Mouse (Mus musculus): ENCODE results near the gene Nol9. TPM values are rescaled to one million over a fixed set of nuclear protein-coding genes. Genes with fewer than 3 reads are reported as not detected.

Gene Nol9
- total RNA-seq, 1 experiment = 70.1 TPM

- Histone ChIP-seq H3K27ac (ENCODE audit: insufficient read depth, low read depth, low read length, poor library complexity, severe bottlenecking) (no peak overlapping the region), H3K9me3 (ENCODE audit: control insufficient read depth, insufficient read depth, low read depth, low read length) (no peaks in the 10 kb centered on the region), H3K4me1 (ENCODE audit: control insufficient read depth in 2 of 2, insufficient read depth in 2 of 2, low read length in 2 of 2, poor library complexity in 1 of 2) (peaks cover 0 to 22% of the 10 kb centered on the region in 2 experiments; a peak in 2 of 4 replicates), H3K9ac (ENCODE audit: insufficient read depth, low read depth, low read length, poor library complexity, severe bottlenecking) (no peak overlapping the region), H3K36me3 (ENCODE audit: control insufficient read depth, insufficient read depth, low read length, poor library complexity, severe bottlenecking) (peaks cover 59% of the 10 kb centered on the region), H3K4me3 (ENCODE audit: insufficient read depth in 1 of 2, low read depth in 1 of 2, low read length in 2 of 2, poor library complexity in 1 of 2, severe bottlenecking in 1 of 2) (no peak overlapping the region)
- no peak for DNase-seq (ENCODE audit: low read depth, low spot score)
- peak; percentile 86 for TF ChIP-seq MAFK (IDR thresholded peaks at IDR 0.05; ENCODE audit: insufficient read depth, low read depth, low read length)
- TF ChIP-seq ZC3H11A (IDR thresholded peaks at IDR 0.05; ENCODE audit: borderline replicate concordance, low read depth, low read length) = no peak
- in situ Hi-C loops (cut with MboI; ENCODE audit: low sequenced_read_pairs in 2 of 2, unreplicated experiment in 2 of 2) = no loop called here
Observed at GRCm38 (mm10) chr4:152021568-152022097, 17.5 kb upstream of the Nol9 start.

GRCm38 (mm10) chr4:152022506-152022905 is 16.6 kb upstream of the Nol9 start:
- H3K36me3 ChIP-seq (ENCODE audit: control insufficient read depth, insufficient read depth, low read length, poor library complexity, severe bottlenecking) = peaks cover 53% of the 10 kb centered on the region
- no peak overlapping the region for H3K4me3 ChIP-seq (ENCODE audit: insufficient read depth in 1 of 2, low read depth in 1 of 2, low read length in 2 of 2, poor library complexity in 1 of 2, severe bottlenecking in 1 of 2)
- DNase-seq (ENCODE audit: low read depth, low spot score) = no peak
- H3K9ac ChIP-seq (ENCODE audit: insufficient read depth, low read depth, low read length, poor library complexity, severe bottlenecking) = no peak overlapping the region
- H3K4me1 ChIP-seq (ENCODE audit: control insufficient read depth in 2 of 2, insufficient read depth in 2 of 2, low read length in 2 of 2, poor library complexity in 1 of 2) = peaks cover 0 to 25% of the 10 kb centered on the region in 2 experiments; a peak in 2 of 4 replicates
- no peak overlapping the region for H3K27ac ChIP-seq (ENCODE audit: insufficient read depth, low read depth, low read length, poor library complexity, severe bottlenecking)
- in situ Hi-C loops (cut with MboI; ENCODE audit: low sequenced_read_pairs in 2 of 2, unreplicated experiment in 2 of 2) = no loop called here
- no peaks in the 10 kb centered on the region for H3K9me3 ChIP-seq (ENCODE audit: control insufficient read depth, insufficient read depth, low read depth, low read length)
- TF ChIP-seq HCFC1 (IDR thresholded peaks at IDR 0.05; ENCODE audit: borderline replicate concordance, insufficient read depth, low read length) (no peak), CHD2 (IDR thresholded peaks at IDR 0.05; ENCODE audit: low read depth, low read length) (no peak), ZC3H11A (IDR thresholded peaks at IDR 0.05; ENCODE audit: borderline replicate concordance, low read depth, low read length) (no peak), ZNF384 (IDR thresholded peaks at IDR 0.05; ENCODE audit: low read depth, low read length) (no peak), MAFK (IDR thresholded peaks at IDR 0.05; ENCODE audit: insufficient read depth, low read depth, low read length) (no peak)

DNA sequence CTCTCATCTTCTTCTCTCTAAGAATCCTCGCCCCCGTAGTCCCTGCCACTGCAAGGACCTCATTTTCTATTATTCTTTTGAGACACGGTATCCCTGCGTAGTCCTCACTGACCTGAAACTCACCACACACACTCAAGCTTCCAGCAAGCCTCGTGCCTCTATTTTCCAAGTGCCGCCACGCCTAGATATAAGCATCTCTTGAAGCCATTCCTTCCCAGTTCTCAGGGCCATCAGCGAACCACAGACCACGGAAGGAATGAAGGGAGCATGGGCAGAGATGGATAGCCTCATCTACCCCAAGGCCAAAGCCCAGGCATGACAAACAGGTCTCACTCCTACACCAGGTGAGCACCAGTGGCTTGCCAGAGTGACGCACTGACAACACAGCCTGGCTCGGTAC is 14.6 kb upstream of the Nol9 start:
- H3K27ac ChIP-seq (ENCODE audit: insufficient read depth, low read depth, low read length, poor library complexity, severe bottlenecking) = no peak overlapping the region
- in situ Hi-C loops (cut with MboI; ENCODE audit: low sequenced_read_pairs in 2 of 2, unreplicated experiment in 2 of 2) = no loop called here
- H3K9ac ChIP-seq (ENCODE audit: insufficient read depth, low read depth, low read length, poor library complexity, severe bottlenecking) = no peak overlapping the region
- no peak for DNase-seq (ENCODE audit: low read depth, low spot score)
- peaks cover 0 to 32% of the 10 kb centered on the region in 2 experiments; a peak in 2 of 4 replicates for H3K4me1 ChIP-seq (ENCODE audit: control insufficient read depth in 2 of 2, insufficient read depth in 2 of 2, low read length in 2 of 2, poor library complexity in 1 of 2)
- H3K9me3 ChIP-seq (ENCODE audit: control insufficient read depth, insufficient read depth, low read depth, low read length) = no peaks in the 10 kb centered on the region
- H3K4me3 ChIP-seq (ENCODE audit: insufficient read depth in 1 of 2, low read depth in 1 of 2, low read length in 2 of 2, poor library complexity in 1 of 2, severe bottlenecking in 1 of 2) = no peak overlapping the region
- peaks cover 45% of the 10 kb centered on the region for H3K36me3 ChIP-seq (ENCODE audit: control insufficient read depth, insufficient read depth, low read length, poor library complexity, severe bottlenecking)
- TF ChIP-seq ZNF384 (IDR thresholded peaks at IDR 0.05; ENCODE audit: low read depth, low read length) (0 out of 2 replicates have a peak, but pooled peaks have one; percentile 35), ZC3H11A (IDR thresholded peaks at IDR 0.05; ENCODE audit: borderline replicate concordance, low read depth, low read length) (no peak)

DNA sequence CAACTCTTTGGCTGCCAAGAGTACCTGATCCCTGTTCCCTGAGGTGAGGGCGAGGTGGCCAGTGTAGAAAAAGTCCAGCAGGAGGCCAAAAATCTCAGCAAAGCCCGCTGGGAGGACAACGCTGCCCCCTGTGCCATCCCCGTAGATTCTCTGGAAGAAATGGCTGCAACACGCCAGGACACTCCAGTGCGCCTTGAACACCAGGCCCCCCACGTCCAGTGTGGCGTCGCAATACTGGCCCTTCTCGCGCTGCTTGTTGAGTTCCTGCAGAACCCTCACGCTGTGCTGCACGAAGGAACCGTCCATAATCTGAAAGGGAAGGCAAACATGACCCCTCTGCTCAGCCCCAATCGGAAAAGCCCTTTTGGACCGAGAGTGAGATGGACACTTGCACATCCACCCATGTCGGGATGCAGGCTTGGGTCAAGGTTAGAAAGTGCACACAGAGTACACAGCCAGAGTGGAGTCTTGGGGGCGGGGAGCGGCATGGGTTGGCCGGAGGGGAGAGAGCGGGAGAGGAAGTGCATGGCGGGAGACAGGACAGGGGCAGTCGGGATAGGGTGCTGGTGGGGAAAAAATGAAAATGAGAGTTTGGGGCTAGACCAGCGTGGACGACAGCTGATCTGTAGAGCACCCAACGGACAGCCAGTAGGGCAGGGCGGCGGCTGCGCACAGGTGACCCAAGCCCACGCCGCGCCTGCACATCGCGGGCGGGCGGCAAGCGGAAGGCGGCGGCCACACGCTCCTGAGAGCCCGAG is 12.2 kb upstream of the Nol9 start:
- DNase-seq (ENCODE audit: low read depth, low spot score) = no peak
- in situ Hi-C loops (cut with MboI; ENCODE audit: low sequenced_read_pairs in 2 of 2, unreplicated experiment in 2 of 2) = no loop called here
- H3K4me3 ChIP-seq (ENCODE audit: insufficient read depth in 1 of 2, low read depth in 1 of 2, low read length in 2 of 2, poor library complexity in 1 of 2, severe bottlenecking in 1 of 2) = peak overlapping the region; percentile 80 to 82
- no peak overlapping the region for H3K27ac ChIP-seq (ENCODE audit: insufficient read depth, low read depth, low read length, poor library complexity, severe bottlenecking)
- peaks cover 22% of the 10 kb centered on the region; the same call in 1 of the 2 replicates for H3K36me3 ChIP-seq (ENCODE audit: control insufficient read depth, insufficient read depth, low read length, poor library complexity, severe bottlenecking)
- H3K9me3 ChIP-seq (ENCODE audit: control insufficient read depth, insufficient read depth, low read depth, low read length) = no peaks in the 10 kb centered on the region
- peaks cover 0 to 23% of the 10 kb centered on the region in 2 experiments; a peak in 2 of 4 replicates for H3K4me1 ChIP-seq (ENCODE audit: control insufficient read depth in 2 of 2, insufficient read depth in 2 of 2, low read length in 2 of 2, poor library complexity in 1 of 2)
- no peak for TF ChIP-seq HCFC1 (IDR thresholded peaks at IDR 0.05; ENCODE audit: borderline replicate concordance, insufficient read depth, low read length)
- H3K9ac ChIP-seq (ENCODE audit: insufficient read depth, low read depth, low read length, poor library complexity, severe bottlenecking) = peak overlapping the region; percentile 87

- peak; percentile 95 for DNase-seq (ENCODE audit: low read depth, low spot score)
- Histone ChIP-seq H3K4me3 (ENCODE audit: insufficient read depth in 1 of 2, low read depth in 1 of 2, low read length in 2 of 2, poor library complexity in 1 of 2, severe bottlenecking in 1 of 2) (peak within 1 kb of the TSS; percentile 80 to 82), H3K9me3 (ENCODE audit: control insufficient read depth, insufficient read depth, low read depth, low read length) (no peaks in the 10 kb centered on the region), H3K4me1 (ENCODE audit: control insufficient read depth in 2 of 2, insufficient read depth in 2 of 2, low read length in 2 of 2, poor library complexity in 1 of 2) (peaks cover 0 to 26% of the 10 kb centered on the region in 2 experiments; a peak in 2 of 4 replicates), H3K27ac (ENCODE audit: insufficient read depth, low read depth, low read length, poor library complexity, severe bottlenecking) (no peak within 1 kb of the TSS), H3K9ac (ENCODE audit: insufficient read depth, low read depth, low read length, poor library complexity, severe bottlenecking) (peak within 1 kb of the TSS; percentile 87), H3K36me3 (ENCODE audit: control insufficient read depth, insufficient read depth, low read length, poor library complexity, severe bottlenecking) (peaks cover 23% of the 10 kb centered on the region; the same call in 1 of the 2 replicates)
- TF ChIP-seq MAFK (IDR thresholded peaks at IDR 0.05; ENCODE audit: insufficient read depth, low read depth, low read length) (no peak), CHD2 (IDR thresholded peaks at IDR 0.05; ENCODE audit: low read depth, low read length) (no peak), ZC3H11A (IDR thresholded peaks at IDR 0.05; ENCODE audit: borderline replicate concordance, low read depth, low read length) (no peak), HCFC1 (IDR thresholded peaks at IDR 0.05; ENCODE audit: borderline replicate concordance, insufficient read depth, low read length) (no peak; the same call in 1 of the 2 replicates), ZNF384 (IDR thresholded peaks at IDR 0.05; ENCODE audit: low read depth, low read length) (no peak)
- in situ Hi-C loops (cut with MboI; ENCODE audit: low sequenced_read_pairs in 2 of 2, unreplicated experiment in 2 of 2) = no loop called here
Observed at GRCm38 (mm10) chr4:152027524-152027923, 11.6 kb upstream of the Nol9 start, which contains the start of gene Zbtb48. Zbtb48 (minus strand) TSS chr4:152027671.
